Mouse (Mus musculus) gastrocnemius, postnatal 36 days (tissue): Measurements from ENCODE around the gene Rnf180. TPM values are rescaled to one million over a fixed set of nuclear protein-coding genes. Genes with fewer than 3 reads are reported as not detected.

ENCODE experiments used
- DNase-seq, 2 experiments: peaks; one replicate each; pipeline ENCODE4 v3.0.0; 2022
- intact Hi-C: fragments of 180-260 bp; cut with DNase I; formaldehyde crosslinking; loops from one replicate; pipeline ENCODE4 v1.15.1; 2025
- total RNA-seq, 2 experiments: library from RNA; stranded (reverse); gene quantifications; 2 replicates each; pipeline ENCODE4 v1.2.3; 2021

The Rnf180 gene
- total RNA-seq, 2 experiments from 2014 or later, result 0.18 to 0.39 TPM

DNA sequence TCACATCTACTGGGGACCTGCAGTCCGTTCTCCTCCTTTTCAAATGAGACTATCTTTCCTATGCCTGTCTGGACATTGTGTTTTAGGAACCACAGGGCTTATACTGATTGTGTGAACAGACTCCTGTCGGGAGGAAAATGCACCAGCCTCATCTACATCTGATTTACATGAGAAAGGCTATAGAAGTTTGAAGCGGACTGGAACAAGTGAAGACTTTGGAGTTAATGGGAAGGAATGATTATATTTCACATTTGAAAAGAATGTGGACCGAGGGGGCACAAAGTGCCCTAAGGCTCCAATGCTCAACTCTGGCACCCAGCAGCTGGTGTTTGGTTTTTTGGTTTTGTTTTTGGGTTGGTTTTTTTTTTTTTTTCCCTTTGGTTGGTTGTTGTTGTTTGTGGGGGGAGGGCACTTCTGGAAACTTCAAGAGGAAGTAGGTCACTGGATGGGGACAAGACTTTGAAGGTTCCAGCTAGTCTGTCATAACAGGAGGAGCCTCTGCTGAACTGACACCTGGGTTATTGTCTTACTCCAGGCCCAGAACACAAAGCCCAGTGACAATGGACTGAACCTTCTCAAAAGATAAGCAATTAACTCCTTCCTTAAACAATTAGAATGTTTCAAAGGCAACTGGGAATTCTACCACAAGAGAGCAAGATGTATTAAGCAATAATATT lies 37.7 kb downstream of the Rnf180 start:
- no peak for DNase-seq
- intact Hi-C loops, result no loop called here

GRCm38 (mm10) chr13:105250767-105251166 lies 43.8 kb downstream of the Rnf180 start:
- DNase-seq, result no peak
- intact Hi-C loops, result no loop called here

DNA sequence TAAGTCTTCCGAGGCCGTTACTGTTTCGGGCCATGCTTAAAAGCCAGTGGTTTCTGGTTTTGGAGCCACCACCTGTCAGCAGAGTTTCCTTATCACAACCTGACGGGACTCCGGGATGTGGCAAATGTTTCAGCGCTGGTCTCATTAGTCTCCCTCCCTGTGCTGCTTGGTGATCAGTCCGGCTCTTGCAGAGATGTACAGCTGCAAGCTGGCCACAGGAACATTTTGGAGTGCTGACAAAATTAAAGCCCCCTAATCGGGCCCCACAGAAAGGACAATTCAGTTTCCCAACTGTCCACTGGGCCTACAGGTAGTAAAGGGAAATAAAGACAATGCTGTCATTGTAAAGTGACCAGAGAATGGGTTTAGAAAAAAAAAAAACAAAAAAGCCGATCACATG lies 44.4 kb downstream of the Rnf180 start:
- intact Hi-C loops, result no loop called here
- no peak for DNase-seq

GRCm38 (mm10) chr13:105249599-105249998 lies 45.0 kb downstream of the Rnf180 start:
- DNase-seq, result no peak
- intact Hi-C loops, result no loop called here

DNA sequence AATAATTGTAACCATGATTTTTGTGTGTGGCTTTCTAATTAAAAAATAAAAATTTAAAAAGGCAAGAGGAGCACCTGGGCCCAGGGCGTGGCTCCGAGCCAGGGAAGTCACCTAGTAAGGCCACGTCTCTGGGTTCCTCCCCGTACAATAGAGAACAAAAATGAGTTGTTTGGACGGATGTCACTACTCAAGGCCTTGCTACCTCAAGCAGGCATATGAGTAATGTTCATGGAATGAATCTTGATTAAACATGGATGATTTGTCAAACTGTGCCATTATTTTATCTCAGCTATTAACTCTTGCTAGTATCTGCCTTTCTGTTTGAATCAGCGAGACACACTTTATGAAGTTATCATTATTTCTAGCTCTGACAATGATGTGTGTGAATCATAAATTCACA lies 46.9 kb downstream of the Rnf180 start:
- DNase-seq, result no peak
- intact Hi-C loops, result no loop called here

DNA sequence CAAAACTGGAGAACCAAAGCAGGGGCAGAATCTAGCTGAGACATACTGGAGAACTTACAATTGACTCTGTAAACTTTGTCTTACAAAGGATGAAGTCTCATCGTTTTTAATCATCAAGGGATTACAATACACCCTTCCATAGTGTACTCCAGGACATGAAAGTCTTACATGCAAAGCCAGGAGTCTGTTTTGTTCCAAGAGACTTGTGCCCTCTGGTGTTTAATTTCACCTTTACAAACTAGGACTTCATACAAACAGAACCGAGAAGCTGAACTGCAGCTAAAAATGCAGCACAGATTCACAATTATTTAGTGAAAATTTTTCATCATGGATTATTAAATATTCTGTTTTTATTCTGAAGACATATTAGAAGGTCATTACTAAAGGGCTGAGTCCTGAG lies 53.8 kb downstream of the Rnf180 start:
- no peak for DNase-seq
- intact Hi-C loops, result no loop called here

DNA sequence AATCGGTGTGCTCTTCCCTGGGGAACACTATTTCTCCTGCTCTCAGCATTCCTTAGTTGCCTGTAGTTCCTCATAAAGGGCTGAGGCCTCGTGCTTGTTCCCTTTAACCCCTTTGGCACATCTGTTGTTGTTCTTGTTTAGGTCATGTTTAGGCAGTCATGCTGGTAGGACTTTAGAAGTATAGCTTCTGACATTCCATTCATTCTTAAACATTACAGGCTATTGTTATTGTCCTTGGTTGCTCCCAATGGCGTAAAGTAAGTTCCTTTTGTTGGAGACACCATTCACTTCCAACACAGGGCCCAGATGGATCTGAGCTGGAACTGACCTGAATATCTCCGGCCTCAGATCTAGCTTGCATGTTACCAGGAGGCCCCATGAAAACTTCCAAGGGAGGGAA lies 67.5 kb downstream of the Rnf180 start:
- intact Hi-C loops, result no loop called here
- DNase-seq, result no peak

DNA sequence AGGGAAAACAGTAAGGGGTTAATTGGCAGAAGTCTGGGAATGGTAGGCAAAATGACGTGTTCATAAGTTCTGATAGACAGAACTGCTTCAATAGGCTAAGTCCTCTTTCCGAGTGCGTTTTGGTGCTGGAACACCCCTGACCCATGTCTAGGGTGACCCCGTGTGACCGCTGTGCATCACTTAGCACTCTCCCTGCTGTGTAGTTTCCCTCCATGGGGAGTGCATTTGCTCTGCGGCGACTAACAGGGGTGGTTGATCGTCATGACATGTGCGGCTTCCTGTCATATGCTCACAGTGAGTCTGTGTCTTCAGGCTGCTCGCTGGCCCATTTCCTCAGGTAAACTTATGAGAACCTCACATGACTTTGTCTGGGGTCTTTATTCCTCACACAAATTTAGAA lies 70.6 kb downstream of the Rnf180 start:
- intact Hi-C loops, result loop anchor here (5.0 kb wide), 1 partner anchor 277 kb away; no protein-coding TSS in a partner anchor
- no peak for DNase-seq

DNA sequence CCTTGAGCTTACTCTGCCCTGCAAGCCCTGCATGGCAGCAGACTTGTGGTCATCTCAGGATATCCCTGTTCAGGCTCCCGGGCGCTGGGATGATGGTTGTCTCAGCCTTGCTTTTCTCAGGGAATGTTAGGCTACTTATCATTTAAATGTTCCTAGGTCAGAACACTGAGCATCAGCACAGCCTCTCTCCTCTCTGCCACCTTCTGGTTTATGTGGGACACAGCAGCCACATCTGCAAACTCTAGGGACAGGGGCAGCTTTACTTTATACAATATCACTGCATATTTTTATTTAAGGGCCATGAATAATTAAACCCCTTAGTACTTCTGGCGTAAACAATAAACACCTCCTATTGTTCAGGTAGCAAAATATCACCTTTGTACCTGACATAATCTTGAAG lies 71.5 kb downstream of the Rnf180 start:
- no peak for DNase-seq
- intact Hi-C loops, result loop anchor here (5.0 kb wide), 1 partner anchor 276 kb away; no protein-coding TSS in a partner anchor

DNA sequence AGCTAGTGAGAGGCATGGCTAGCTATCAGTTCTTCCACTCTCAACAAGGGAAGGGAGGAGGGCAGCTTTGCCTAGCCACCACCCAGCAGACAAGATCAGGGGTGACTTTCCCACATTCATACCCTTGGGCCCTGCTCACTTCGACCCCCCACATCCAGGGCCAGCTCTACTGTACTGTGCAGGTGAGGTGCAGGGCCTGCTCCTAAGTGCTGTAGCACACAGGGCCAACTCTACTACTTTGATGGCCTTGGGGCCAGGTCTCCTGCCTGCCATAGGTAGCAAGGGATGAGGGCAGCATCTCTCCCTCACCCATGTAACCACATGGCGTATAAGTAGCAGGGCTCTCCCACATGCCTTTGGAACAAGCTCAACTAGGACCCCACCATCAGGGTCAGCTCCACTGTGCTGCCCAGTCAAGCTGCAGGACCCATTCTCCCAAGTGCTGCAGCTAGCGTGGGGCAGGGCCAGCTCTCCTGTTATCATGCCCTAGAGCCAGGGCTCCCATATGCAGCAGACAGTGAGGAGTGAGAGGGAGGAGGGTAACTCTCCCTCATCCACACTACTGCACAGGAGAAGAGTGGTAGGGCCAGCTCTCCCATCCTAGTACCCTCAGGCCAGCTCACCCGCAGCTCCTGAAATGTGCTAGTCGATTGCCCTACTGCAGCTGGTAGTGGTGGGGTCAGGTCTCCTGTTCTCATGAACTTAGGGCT lies 72.4 kb downstream of the Rnf180 start:
- DNase-seq, result no peak
- intact Hi-C loops, result loop anchor here (5.0 kb wide), 1 partner anchor 275 kb away; no protein-coding TSS in a partner anchor

DNA sequence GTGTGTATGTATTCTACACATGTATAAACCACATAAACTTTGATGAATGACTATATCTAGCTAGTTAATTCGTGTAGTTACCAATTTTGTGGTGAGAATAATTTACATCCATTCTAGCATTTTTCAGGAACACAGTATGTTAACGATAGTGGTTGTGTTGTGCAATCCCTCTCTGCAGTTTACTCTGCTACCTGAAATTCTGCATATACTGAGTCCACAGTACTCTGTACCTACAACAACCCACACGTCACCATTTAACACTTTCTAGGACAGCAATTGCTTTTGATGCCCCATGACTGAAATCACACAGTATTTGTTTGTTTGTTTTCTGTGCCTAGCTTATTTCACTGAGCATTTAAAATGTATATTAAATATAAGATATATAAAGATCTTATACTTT lies 83.9 kb downstream of the Rnf180 start:
- intact Hi-C loops, result no loop called here
- DNase-seq, result no peak

DNA sequence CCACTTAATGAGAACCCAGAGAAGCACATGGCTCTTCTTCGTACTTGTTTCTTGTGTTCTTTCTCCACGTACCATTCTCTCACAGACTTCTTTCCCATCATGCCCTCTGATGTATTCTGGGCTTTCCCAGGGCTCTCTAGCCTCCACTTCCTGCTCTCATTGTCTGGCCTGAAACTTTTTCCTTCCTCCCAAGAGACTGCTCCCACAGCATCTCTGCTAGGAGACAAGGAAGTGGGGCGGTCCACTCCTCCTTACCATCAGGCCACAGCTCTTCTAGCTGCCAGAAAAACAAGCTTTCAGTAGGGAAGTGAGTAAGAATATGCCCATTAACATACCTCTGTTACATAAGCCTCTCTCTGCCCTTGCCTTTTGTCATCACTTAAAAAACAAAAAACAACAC lies 90.8 kb downstream of the Rnf180 start:
- intact Hi-C loops, result no loop called here
- DNase-seq, result no peak

- DNase-seq, result no peak
- intact Hi-C loops, result no loop called here
These were observed 96.0 kb downstream of the Rnf180 start for GRCm38 (mm10) chr13:105198658-105199057.

- no peak for DNase-seq
- intact Hi-C loops, result no loop called here
These were observed 96.6 kb downstream of the Rnf180 start for GRCm38 (mm10) chr13:105198028-105198427.

DNA sequence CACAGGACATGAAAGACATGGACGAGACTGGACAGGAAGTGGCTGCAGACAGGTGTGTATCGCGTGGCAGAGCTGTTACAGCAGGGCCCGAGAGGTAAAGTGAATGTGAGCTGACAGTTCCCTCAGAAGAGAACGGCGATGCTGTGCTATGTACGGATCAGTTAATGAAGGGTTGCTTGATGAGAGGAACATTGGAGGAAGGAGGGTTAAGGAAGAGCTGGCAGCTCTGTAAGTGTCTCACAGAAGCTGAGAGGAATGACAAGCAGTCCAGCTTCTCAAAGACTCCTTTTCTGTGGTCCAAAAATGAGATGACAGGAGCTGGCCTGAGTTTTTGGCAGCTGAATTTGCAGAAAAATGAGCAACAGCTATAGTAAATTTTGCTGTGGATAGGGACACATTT lies 101.0 kb downstream of the Rnf180 start:
- DNase-seq, result no peak
- intact Hi-C loops, result no loop called here

DNA sequence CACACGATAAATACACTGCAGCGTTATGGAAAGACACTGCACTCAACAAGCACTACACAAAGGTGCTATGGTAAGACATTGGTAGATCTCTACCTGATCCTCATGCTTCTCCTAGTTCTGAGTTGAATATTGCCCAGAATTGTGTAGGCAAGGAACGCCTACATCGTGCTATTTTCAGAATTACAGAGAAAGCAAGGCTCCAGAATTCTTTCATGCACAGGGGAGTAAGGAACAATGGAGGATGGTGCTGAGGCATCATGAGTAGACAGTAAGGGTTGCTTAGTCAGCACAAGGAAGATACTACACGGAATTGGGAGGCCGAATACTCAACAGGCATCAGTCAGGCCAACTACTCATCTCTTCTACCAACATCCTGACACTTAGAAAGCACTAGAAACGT lies 105.9 kb downstream of the Rnf180 start:
- intact Hi-C loops, result no loop called here
- DNase-seq, result no peak

DNA sequence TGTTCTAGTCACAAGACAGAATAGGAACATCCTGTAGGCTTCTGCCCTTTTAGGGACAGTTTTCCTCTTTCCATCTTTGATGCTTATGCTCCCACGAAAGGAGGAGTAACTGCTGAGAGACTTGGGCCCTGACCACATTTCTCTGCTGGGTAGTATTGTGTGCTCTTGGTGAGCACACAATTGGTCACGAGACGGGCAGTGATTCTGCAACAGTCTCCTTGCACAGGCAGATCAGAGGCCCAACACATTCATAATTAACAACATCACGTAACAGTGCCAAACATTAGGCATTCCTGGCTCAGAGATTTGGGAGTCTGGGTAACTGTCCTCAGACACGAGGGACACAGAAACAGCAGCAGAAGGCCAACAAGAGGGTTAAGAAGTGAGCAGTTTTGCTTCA lies 113.8 kb downstream of the Rnf180 start:
- intact Hi-C loops, result no loop called here
- no peak for DNase-seq

DNA sequence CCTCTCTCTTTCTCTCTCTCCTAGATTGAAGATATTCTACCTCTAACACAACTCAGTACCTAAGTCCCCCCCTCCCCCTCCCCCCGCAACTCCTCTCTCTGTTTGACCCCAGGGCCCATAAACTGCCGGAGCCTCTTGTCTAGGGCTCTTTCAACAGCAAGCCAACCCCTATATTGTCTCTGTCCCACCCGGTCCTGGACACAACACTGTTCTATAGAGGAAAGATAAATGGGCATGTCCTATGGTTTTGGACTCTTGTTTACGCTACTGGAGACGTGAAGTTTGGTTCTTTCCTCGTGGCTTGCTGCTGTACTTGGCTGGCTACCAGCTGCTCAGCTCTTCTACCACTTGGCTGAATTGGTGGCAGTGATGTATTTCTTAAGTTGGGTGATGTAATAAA lies 129.2 kb downstream of the Rnf180 start:
- no peak for DNase-seq
- intact Hi-C loops, result no loop called here

GRCm38 (mm10) chr13:105153955-105154354 lies 140.7 kb downstream of the Rnf180 start:
- intact Hi-C loops, result no loop called here
- DNase-seq, result no peak

DNA sequence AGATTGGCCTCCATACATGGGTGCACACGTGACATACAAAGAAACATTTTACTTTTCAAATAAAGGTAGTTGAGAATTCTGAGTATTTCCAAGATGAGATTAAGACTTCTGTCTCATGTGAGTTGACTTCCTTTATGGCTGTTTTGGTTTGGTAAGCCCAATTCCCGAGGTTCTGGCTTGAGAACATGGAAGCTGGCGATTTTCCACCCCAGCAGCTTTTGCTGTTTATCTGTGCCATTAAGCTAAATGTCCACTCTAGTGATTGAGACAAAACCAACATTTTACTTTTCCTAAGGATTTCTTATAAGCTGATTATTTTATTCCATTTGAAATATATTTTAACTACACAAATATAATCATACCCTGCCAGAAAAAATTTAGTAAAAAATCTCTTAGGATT lies 144.6 kb downstream of the Rnf180 start:
- no peak for DNase-seq
- intact Hi-C loops, result no loop called here

DNA sequence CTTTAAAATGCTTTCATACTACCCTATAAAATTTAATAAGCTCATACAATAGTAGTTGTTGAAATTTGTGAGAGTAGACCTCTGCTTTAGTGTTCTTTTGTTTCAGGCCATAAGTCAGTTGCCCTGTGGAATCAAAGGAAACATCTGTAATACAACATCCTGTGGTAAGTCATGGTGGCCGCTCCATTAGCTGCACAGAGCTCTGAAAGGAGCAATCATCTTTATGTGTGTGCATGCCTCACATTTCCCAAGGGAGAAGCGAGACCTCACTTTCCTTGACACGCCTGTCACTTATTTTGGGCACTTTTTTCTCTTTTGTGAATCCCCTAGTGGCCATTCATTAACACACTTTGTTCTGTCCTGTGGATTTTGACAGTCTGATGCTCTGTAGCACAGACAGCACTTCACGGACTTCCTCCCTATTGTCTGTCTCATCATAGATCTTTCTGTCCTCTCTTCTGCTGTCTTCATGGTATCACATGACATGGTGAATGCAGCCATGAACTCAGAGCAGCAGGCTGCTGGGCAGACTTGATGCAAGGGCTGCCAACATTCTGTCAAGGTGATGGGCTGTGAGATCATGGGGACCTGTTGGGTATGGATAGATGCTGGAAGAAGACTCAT lies 146.7 kb downstream of the Rnf180 start:
- intact Hi-C loops, result no loop called here
- no peak for DNase-seq

DNA sequence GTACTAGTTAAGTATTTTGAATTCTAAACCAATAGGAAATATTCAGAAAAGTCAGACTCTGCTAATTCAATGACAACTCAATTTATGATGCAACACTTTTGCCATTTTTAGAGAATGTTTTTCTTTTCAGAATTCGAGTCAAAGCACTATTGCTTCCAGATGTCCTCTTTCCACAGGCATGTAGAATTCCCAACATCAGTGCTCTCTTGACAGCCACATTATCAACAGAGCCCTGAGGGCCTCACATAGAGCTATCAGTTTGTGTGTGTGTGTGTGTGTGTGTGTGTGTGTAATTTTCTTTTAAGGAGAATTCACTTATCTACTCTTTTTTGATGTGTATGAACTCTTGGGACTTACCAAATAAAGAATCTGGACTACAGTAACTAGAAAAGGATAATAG lies 147.8 kb downstream of the Rnf180 start:
- no peak for DNase-seq
- intact Hi-C loops, result no loop called here
